Mouse (Mus musculus): Measurements from ENCODE around the gene Slc25a42.

Gene Slc25a42

DNA sequence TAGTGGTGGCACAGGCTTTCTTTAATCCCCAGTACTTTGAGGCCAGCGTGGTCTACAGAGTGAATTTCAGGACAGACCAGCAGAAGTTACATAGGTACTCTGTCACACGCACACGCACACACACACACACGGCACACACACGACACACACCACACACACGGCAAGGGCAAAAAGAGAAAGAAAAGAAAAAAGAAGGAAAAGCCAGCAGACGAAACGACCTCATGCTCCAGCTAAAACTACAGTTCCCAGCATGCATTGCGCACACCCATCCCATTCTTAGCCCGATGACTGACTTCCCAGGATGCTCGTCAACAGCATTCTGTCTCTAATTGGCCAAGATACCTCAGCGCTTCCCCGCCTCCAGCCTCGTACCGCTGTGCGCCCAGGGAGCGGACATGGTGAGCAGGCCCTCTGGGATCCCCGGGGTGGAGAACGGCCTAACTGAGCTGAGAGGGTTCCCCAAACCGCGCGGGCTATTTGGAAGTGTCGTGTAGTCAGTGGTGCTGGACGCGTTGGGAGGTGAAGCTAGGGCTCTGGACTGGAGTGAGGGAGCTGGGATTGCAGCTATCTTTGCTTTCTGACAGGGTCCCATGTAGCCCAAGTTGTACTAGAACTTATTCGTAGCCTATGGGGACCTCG is 39.9 kb downstream of the Slc25a42 start, which contains the start of gene Tmem161a:
Tmem161a (plus strand) TSS at position 314 of the 639 bp plus-strand sequence.
- DNase-seq (ENCODE audit: extremely low read depth, insufficient read length, low spot score) = peak; percentile 88

DNA sequence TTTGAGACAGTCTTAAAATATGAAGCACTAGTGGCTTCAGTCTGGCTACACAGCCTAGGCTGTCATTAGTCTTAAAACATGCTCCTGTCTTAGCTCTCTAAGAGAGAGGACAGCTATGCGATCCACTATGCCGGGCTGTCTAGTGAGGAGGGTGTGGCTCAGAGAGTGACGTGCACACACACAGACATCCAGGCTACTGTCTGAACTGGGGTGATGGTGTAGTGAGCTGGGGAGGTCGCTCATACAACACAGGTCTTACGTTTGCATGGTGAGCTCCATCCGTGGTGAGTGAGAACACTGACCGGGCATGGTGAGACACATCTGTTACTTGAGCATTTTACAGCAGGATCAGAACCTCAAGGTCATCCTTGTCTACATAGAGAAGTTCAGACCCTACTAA is 40.9 kb downstream of the Slc25a42 start:
- DNase-seq (ENCODE audit: extremely low read depth, insufficient read length, low spot score) = no peak

DNA sequence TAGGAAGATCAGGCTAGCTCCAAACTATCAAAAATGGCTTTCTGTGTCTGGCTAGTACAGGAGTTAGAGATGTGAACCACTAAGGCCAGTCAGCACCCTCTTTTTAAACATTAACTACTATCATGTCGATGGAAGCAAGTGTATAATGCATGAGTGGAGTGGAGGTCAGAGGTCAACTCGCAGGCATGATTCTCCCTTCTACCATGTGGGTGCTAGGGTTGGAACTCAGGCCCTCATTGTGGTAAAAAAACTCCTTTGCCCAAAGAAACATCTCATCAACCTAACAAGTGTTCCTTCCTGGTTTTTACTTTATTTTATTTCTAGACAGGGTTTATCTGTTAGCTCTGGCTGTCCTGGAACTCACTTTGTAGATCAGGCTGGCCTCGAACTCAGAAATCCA is 41.4 kb downstream of the Slc25a42 start:
- DNase-seq (ENCODE audit: extremely low read depth, insufficient read length, low spot score) = no peak

DNA sequence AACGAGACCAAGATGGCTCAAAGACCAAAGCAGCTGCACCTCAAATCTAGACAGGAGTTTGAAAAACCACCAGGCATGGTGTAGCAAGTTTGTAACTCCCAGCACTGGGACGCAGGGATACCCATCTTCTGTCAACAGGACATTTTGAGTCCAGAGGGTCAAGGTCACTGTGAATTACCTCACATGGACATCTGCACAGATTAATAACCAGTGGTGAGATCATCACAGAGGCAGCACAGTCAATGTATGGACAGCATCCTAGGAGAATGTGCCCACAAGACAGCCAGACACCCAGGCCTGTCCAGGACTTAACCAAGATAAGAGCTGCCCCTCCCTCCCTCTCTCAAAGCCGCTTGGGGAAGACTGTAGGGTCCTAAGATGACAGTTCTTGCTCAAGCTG is 42.0 kb downstream of the Slc25a42 start:
- DNase-seq (ENCODE audit: extremely low read depth, insufficient read length, low spot score) = no peak

DNA sequence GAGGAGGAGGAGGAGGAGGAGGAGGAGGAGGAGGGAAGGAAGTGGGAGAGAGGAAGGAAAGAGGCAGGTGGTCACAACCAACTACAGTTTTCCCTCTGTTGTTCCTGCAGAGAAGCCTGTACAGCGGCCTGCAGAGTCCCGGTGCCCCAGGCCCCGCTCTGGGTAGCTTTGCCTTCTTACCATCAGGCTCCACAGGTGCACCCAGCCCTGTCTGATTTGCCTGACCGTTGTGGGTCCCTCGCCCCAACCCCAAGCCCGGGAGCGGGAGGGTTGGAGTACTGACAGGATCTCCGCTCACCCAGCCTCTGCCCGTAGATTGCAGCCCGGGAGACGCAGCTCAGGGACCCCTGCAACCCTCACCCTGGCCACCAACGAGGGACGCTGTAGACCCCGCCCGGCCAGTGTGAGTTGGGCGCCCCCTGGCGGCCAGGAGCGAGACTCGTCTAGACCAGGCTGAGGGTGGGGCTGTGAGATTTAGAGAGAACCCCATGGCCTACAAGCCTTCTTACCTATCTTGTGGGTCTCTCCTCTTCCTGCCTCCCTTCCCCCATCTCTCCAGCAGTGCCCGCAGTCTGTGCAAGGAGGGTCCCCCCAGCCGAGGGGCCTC is 45.5 kb downstream of the Slc25a42 start:
- DNase-seq (ENCODE audit: extremely low read depth, insufficient read length, low spot score) = peak; percentile 64

DNA sequence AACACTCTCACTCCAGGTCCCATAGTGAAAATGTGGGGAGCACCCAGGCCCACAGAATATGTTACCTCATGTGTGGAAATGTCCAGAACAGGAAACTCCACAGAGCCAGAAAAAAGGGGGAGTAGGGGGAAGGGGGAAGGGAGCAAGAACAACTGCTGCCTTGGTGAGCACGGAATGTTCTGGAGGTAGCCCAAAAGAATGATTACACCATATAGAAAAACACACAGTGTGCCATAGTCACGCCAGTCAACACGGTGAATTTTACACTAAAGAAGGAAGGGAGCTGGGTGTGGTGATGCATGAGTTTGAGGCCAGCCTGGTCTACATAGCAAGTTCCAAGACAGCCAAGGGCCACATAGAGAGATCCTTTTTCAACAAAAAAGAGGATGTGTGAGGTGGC is 48.8 kb downstream of the Slc25a42 start:
- no peak for DNase-seq (ENCODE audit: extremely low read depth, insufficient read length, low spot score)

DNA sequence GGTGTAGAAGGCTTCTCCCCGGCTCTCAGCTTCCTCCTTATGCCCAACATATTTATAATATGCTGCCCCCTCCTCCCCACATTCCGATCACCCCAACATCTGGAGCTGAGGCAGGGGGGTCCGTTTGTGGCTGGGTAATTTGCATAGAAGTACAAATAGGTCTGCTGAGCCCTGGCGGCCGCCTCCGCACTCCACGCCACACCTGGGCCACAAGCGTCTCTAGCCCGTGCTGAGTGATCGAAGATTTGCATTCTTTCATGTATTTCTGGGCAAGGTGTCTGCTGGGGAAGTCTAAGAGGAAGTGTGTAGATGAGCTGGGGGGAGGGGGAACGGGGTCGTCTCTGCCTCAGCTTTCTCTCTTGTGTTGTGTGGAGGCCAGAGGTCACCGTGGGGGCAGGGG is 52.1 kb downstream of the Slc25a42 start:
- no peak for DNase-seq (ENCODE audit: extremely low read depth, insufficient read length, low spot score)

DNA sequence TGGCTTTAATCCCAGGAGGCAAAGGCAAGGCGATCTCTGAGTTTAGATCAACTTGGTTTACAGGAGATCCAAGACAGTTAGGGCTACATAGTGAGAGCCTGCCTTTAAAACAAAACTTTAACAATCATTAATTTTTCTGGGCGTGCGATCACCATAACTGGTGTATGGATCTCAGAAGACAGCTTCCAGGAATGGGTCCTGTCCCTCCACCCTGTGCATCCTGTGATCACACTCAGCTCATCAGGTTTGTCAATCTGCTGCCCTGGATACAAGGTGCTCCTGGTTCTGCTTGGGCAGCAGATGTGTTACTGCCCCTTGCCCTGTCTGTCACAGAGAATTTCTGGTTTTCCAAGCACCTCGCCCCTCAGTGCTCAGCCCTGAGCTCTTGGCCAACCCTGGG is 52.9 kb downstream of the Slc25a42 start:
- no peak for DNase-seq (ENCODE audit: extremely low read depth, insufficient read length, low spot score)

DNA sequence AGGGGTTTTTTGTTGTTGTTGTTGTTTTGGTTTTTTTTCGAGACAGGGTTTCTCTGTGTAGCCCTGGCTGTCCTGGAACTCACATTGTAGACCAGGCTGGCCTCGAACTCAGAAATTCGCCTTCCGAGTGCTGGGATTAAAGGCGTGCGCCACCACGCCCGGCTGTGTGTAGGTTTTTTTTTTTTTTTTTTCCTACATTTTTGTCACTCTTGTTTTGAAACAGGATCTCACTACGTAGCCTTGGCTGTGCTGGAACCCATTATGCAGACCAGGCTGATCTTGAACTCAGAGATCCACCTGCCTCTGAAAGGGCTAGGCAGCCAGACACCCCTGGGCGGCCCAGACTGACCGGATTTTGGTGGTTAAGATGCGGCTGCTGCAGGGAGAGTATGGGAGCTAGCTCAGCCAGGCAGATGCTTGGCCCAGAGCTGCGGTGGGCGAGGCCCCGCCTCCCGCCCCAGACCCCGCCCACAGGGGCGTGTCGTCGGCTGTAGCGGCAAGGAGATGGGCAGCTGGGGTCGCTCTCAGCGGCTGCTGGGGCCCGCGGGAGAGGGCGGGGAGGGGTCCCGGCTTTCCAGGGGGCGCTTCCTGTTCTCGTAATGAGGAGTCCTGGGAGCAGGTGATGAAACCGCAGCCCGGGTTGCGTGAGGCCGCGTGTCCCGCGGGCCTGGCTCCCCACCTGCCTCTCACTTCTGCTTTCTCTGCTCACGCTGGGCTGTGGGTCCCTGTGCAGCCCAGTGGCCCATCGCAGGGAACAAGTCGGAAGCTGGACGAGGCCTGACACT is 53.8 kb downstream of the Slc25a42 start:
- DNase-seq (ENCODE audit: extremely low read depth, insufficient read length, low spot score) = peak; percentile 63

DNA sequence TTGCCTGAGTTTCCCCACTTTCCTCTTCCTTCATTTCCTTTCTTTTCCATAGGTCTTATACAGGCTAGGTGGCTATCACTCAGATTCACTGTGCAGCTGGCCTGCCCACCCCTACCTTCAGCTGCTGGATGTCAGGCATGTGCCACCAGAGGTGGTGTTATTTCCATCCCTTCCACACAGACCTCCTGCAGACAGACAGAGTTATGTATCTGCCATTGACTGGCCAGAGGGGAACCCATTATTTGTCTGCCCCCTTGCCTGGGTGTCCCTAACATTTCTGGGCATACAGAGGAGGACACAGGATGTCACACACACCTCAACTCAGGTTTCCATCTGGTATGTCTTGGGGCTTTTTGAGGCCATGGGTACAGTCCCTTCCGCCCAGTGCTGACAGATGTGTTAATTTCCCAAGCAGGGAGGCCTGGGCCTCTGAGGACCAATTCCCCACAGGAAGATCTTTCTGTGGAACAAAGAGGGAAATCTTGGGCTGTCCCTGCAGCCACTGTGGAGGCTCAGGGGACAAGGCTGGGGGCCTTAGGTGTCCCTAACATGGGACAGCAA is 54.8 kb downstream of the Slc25a42 start:
- no peak for DNase-seq (ENCODE audit: extremely low read depth, insufficient read length, low spot score)

DNA sequence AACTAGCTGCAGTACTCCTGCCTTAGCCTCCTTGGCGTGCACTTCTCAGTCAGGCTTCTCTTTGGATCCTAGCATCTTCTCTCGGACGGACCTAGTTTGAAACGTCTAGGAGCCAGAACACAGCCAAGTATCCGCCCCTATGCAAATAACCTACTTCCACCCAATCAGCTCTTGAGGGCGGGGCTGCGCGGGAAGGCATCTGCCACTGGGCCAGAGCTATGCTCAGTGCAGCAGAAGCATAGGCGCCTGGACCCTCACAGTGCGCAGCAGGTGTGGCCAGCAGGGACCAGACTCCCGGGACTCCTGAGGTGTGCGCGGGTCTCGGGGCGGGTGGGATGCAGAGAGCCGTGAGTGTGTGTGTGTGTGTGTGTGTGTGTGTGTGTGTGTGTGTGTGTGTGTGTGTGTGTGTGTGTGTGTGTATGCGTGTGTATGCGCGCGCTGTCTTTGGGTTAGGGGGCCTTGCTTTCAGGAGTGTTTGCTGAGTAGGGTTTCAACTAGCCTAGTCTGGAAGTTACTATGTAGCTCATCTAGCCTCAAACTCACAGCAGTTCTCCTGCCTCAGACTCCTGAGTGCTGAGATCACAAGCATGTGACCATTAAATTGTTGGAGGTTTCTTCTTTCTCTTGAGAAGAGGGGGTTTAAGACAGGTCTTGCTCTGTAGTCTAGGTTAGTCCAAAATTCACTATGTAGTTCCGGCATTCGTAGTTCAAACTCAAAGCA is 59.4 kb downstream of the Slc25a42 start:
- peak; percentile 51 for DNase-seq (ENCODE audit: extremely low read depth, insufficient read length, low spot score)

DNA sequence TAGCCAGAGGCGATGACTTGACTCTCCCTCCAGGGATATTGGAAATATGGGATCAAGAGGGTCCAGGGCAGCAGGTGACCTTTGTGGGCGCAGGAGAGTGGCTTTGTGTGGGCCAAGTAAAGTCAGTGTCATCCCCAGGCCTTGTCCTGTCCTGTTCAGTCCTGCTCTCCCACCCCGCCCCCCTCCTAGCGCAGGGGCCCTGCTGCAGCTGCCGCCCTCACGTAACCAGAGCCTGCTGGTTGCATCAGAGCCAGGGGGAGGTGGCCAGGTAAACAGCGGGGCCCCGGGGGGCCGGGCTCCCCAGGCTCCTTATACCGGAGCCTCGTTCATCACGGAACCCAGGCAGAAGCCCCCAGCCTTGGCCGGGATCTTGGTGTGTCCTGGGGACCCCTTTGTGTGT is 61.9 kb downstream of the Slc25a42 start:
- DNase-seq (ENCODE audit: extremely low read depth, insufficient read length, low spot score) = no peak

DNA sequence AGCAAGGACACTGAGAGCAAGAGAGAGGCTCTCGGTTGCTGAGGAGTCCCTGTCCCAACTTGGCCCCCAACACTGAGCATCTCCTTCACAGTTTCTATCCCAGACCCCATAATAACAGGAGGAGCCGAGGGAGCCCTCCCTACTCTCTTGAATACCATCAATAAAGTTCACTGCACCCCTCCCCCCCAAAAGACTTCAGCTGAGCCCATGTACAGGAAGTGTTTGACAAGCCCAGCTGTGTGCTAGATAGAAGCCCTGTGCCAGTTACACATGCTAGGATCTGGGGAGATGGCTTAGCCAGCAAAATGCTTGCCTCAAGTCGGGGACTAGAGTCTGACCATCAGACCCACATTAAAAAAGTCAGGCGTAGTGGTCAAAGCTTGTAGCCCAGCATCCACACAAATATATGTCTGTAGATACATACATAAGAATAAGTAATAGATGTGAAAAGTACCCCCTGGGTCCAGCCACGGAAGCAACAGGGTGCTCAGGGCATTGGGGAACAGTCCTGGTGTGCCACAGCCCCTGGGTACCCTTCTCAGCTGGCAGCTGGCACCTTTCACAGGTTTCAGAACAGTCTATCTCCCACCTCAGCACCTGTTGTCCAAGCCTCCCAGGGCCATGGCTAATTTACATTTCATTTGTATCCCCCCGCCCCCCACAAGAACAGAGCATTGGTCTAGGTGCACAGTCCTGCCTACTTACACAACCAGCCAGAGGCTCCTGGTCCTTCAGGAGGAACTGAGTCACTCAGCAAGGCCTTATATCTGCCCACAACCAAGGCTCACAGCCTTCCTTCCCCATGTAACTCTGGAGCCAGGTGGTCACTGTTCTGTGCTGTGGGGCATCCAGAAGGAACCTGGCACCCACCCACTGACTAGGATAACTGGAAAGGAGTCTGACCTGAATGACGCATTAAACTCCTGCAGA is 64.2 kb downstream of the Slc25a42 start:
- DNase-seq (ENCODE audit: extremely low read depth, insufficient read length, low spot score) = no peak

DNA sequence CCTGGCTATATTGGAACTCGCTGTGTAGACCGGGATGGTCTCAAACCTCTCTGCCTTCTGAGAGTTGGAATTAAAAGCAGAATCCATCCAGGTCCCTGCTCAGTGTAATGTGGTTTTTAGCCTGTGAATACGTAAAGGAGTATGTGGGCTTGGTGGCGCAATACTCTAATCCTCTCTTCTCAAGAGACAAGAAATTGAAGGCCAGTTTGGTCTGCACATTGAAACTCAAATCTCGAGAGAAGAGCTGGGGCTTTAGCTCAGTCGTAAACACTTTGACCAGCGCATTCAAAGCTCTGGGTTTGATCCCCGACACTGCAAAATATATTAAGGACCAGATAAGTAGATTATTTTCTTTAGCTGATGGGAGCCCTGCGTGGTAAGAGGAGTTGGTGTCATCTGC is 72.1 kb downstream of the Slc25a42 start:
- DNase-seq (ENCODE audit: extremely low read depth, insufficient read length, low spot score) = no peak

DNA sequence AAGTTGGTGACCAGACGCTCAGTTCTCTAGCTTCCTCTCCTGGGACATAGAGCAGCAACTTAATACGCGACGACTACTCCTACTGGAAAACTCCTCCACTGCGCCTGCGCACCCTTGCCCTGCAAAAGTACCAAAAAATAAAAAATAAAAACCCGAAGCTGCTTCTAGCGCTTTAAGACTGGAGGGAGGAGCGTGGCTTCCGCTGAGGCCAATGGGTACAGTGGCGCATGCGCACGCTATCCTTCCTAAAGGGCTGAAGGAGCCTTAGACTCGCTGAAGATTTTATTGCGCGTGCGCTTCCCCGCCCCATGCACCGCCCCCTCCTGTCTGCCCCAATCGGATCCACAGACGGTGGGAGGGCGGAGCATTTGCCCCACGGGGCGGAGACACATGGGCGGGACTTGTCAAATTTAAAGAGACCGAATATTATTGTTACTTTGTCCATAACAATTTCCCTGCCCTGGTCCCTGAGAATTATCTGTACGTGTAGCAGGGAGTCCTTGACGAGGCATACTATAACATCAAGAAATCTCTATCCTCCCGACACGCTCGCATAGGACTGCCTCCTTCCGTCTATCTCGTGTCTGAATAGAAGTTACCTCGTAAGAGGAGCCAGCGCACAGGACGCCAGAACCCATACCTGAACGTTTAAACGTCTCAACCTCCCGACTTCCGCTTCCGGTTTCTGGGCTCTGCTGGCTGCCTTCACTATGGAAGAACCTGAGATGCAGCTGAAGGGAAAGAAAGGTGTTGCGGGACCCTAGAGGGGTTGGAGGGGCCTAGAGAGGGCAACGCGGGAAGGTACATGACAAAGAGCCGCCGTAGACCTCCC is 72.9 kb downstream of the Slc25a42 start, which contains the start of the genes Rfxank, Borcs8 and Mef2b:
Rfxank (minus strand) TSS at position 129 of the 832 bp plus-strand sequence.
Borcs8 (plus strand) TSS at position 474 of the 832 bp plus-strand sequence.
Mef2b (plus strand) TSS at position 686 of the 832 bp plus-strand sequence.
- peak; percentile 97 for DNase-seq (ENCODE audit: extremely low read depth, insufficient read length, low spot score)

DNA sequence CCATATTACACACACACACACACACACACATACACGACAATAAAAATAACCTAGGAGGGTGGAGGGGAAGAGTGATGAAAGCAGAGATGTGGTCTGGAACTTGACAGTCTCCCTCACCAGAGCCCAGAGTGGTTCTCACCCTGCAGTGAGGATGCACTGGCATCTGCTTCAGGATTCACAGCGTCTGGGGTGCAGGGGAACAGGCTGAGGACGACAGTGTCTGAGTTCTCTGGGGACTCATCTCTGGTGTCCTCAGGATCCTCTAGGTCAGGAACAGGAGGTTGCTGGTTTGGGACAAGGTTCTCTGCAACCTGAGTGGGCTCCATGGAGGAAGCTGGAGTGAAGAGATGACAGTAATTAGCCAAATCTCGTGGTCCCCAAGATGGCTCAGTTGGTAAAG is 74.2 kb downstream of the Slc25a42 start:
- DNase-seq (ENCODE audit: extremely low read depth, insufficient read length, low spot score) = no peak

DNA sequence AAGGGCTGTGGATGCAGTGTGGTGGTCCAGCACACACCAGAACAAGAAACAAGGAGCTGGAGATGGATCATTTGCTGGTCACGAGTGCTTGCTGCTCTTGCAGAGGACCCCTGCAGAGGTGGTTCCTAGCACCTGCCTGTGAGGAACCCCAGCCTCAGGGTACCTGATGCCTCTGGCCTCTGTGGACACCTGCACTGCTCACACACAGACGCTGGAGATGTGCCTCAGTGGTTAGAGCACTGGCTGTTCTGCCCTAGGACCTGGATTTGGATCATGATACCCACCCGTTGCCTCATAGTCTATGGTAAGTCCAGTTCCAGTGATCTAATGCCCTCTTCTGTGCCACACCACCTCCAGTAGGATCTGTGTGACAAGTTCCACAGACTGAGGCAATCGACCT is 75.5 kb downstream of the Slc25a42 start:
- DNase-seq (ENCODE audit: extremely low read depth, insufficient read length, low spot score) = no peak

DNA sequence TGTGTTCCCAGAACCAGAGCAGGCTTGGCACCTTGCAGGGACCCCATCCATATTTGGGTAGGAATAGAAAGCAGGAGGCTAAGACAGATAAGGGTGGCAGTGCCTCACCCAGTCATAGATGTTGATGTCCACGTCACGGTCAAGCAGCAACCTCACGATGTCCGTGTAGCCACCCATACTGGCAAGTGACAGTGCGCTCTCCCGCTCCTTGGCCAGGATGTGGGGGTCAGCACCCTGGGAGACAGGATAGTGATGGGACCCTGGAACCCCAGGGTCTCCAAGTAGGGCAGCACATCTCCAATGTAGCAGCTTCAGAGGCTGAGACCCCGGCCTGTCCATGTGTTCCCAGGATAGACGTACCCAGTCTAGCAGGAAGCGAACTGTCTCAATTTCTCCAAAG is 77.2 kb downstream of the Slc25a42 start:
- no peak for DNase-seq (ENCODE audit: extremely low read depth, insufficient read length, low spot score)
